Mouse (Mus musculus) hindbrain, embryonic 13.5 days (tissue): Measurements from ENCODE around the gene Snx17. TPM values are rescaled to one million over a fixed set of nuclear protein-coding genes. Genes with fewer than 3 reads are reported as not detected.

Experiments used
- ATAC-seq: fragments of 200-750 bp; cut with Nextera tagmentation; 2 replicates; pipeline ENCODE4 v1.8.0; 2017; ENCODE audit warnings: moderate TSS enrichment; ENCODE audit not compliant: low FRiP score
- H3K27ac ChIP-seq: fragments of 300-500 bp; sonication (generic); 2 replicates; pipeline ENCODE4 v1.5.1; 2015; ENCODE audit warnings: inconsistent platforms, mild to moderate bottlenecking, moderate library complexity
- H3K27me3 ChIP-seq: fragments of 300-500 bp; sonication (generic); 2 replicates; pipeline ENCODE4 v1.6.1; 2015; ENCODE audit warnings: mild to moderate bottlenecking, inconsistent platforms
- H3K36me3 ChIP-seq: fragments of 300-500 bp; sonication (generic); 2 replicates; pipeline ENCODE4 v1.6.1; 2015; ENCODE audit warnings: mild to moderate bottlenecking, inconsistent platforms
- H3K4me1 ChIP-seq: fragments of 300-500 bp; sonication (generic); replicated peaks from 2 replicates; pipeline ENCODE4 v1.6.1; 2015; ENCODE audit warnings: inconsistent platforms
- H3K4me2 ChIP-seq: fragments of 300-500 bp; sonication (generic); 2 replicates; pipeline ENCODE4 v1.6.1; 2015; ENCODE audit warnings: inconsistent platforms, mild to moderate bottlenecking, moderate library complexity
- H3K4me3 ChIP-seq: fragments of 300-500 bp; sonication (generic); 2 replicates; pipeline ENCODE4 v1.5.1; 2015; ENCODE audit warnings: mild to moderate bottlenecking, inconsistent platforms
- H3K9ac ChIP-seq: fragments of 300-500 bp; sonication (generic); 2 replicates; pipeline ENCODE4 v1.6.1; 2015; ENCODE audit warnings: mild to moderate bottlenecking, inconsistent platforms
- H3K9me3 ChIP-seq: fragments of 300-500 bp; sonication (generic); 2 replicates; pipeline ENCODE4 v1.6.1; 2016; ENCODE audit warnings: inconsistent platforms
- WGBS: fragments of 180-500 bp; shearing (Covaris S2); methylation state at CpG from one replicate; pipeline ENCODE4 v1.1.7; 2015; 5-methylcytosine and 5-hydroxymethylcytosine counted together
- polyA plus RNA-seq: library from polyadenylated mRNA; unstranded; fragments of >200 nt; fragmentation: Nextera tagmentation; extraction: Ambion mirVana; gene quantifications from 2 replicates; pipeline ENCODE4 v1.2.1, GENCODE M21; 2015

Gene Snx17
- 126 TPM in 2 replicates for polyA plus RNA-seq

- Histone ChIP-seq H3K9me3 (no peaks in the 10 kb centered on the region), H3K9ac (peak within 1 kb of the TSS; percentile 94), H3K36me3 (peaks cover 67% of the 10 kb centered on the region), H3K4me2 (peak within 1 kb of the TSS; percentile 80), H3K4me1 (peaks cover 26% of the 10 kb centered on the region), H3K4me3 (peak within 1 kb of the TSS; percentile 89), H3K27me3 (no peaks in the 10 kb centered on the region), H3K27ac (peak within 1 kb of the TSS; percentile 89)
- peak; percentile 97 for ATAC-seq
- whole genome bisulfite sequencing, result under 1% methylated on average over 48 of the region's 48 CpGs
Observed at GRCm38 (mm10) chr5:31192939-31193630, at the start of gene Snx17, which contains the start of gene Eif2b4. Snx17 (plus strand) TSS chr5:31193227. Eif2b4 (minus strand) TSS chr5:31193430.

DNA sequence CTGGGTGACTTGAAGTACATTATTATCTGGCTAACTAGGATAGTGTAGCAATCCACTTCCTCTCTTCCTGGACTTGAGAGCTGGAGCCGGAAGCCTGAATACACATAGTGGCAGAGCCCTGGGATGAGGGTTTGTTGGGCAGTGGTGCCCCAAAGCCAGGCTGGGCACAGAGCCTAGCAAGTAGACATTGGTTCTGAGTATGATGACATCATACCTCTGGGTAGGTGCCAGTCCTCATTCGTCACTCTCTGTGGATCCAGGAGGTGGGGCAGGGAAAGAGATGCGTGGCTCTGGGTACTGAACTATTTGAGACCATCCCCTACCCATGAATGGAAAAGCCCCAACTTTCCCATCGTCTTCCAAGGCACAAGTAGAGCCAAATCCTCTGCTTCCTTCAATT is 43.2 kb upstream of the Snx17 start:
- no peak overlapping the region for H3K4me3 ChIP-seq
- no peak overlapping the region for H3K4me2 ChIP-seq
- H3K27ac ChIP-seq, result no peak overlapping the region
- H3K4me1 ChIP-seq, result peaks cover 13% of the 10 kb centered on the region
- no peak for ATAC-seq
- peaks cover 24% of the 10 kb centered on the region for H3K36me3 ChIP-seq
- no peak overlapping the region for H3K9ac ChIP-seq
- 90% methylated on average over 4 of the region's 4 CpGs for WGBS
- H3K27me3 ChIP-seq, result no peaks in the 10 kb centered on the region
- no peaks in the 10 kb centered on the region for H3K9me3 ChIP-seq

GRCm38 (mm10) chr5:31151746-31152145 is 41.3 kb upstream of the Snx17 start:
- H3K9me3 ChIP-seq, result no peaks in the 10 kb centered on the region
- H3K36me3 ChIP-seq, result peaks cover 12% of the 10 kb centered on the region
- no peak overlapping the region for H3K27ac ChIP-seq
- H3K9ac ChIP-seq, result no peak overlapping the region
- H3K4me3 ChIP-seq, result no peak overlapping the region
- no peak for ATAC-seq
- H3K4me1 ChIP-seq, result peaks cover 16% of the 10 kb centered on the region
- H3K27me3 ChIP-seq, result no peaks in the 10 kb centered on the region
- 90% methylated on average over 3 of the region's 3 CpGs for WGBS
- H3K4me2 ChIP-seq, result no peak overlapping the region

DNA sequence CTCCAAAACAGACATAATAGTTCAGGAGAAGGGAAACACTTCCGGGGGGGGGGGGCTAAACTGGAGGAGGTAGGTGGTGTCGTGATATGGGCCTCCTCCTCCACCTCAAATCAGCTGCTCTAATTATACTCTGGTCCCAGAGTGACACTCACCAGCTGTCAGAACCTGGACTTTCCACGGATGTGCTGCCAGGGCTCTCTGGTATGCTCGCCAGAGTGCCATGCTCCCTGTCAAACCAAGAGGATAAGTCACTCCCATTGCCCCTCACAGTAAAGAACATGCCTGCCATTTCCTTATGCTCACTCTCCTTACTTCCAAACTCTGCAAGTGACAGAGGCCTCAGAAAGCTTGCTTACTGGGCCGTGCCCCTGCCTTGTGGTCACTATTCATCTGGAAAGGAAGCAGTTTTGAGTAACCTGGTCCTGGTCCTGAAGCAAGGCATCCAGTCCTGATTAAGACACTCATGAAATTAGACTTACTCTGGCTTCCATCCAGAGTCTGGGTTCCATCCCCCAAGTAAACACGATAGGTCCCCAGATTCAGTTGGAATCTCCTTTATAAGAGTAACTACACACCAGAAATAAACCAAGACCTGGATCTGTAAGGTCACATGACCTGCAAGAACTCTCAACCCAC is 39.4 kb upstream of the Snx17 start:
- Histone ChIP-seq H3K4me1 (peaks cover 16% of the 10 kb centered on the region), H3K4me3 (peak overlapping the region; percentile 65), H3K4me2 (peak overlapping the region; percentile 84), H3K9ac (peak overlapping the region; percentile 85), H3K36me3 (peaks cover 31% of the 10 kb centered on the region), H3K27me3 (no peaks in the 10 kb centered on the region), H3K9me3 (no peaks in the 10 kb centered on the region), H3K27ac (peak overlapping the region; percentile 83)
- WGBS, result 41% methylated on average over 6 of the region's 6 CpGs
- peak; percentile 26; the same call in 1 of the 2 replicates for ATAC-seq

- Histone ChIP-seq H3K27ac (peak within 1 kb of the TSS; percentile 83), H3K4me1 (peaks cover 16% of the 10 kb centered on the region), H3K9ac (peak within 1 kb of the TSS; percentile 85), H3K4me3 (peak within 1 kb of the TSS; percentile 65), H3K9me3 (no peaks in the 10 kb centered on the region), H3K4me2 (peak within 1 kb of the TSS; percentile 84), H3K36me3 (peaks cover 36% of the 10 kb centered on the region), H3K27me3 (no peaks in the 10 kb centered on the region)
- peak; percentile 96 for ATAC-seq
- under 1% methylated on average over 19 of the region's 19 CpGs for WGBS
Observed at GRCm38 (mm10) chr5:31154152-31154553, 38.9 kb upstream of the Snx17 start, which contains the start of gene Mpv17. Mpv17 (minus strand) TSS chr5:31154251.

GRCm38 (mm10) chr5:31162462-31162861 is 30.6 kb upstream of the Snx17 start:
- Histone ChIP-seq H3K9ac (no peak overlapping the region), H3K36me3 (peaks cover 94% of the 10 kb centered on the region), H3K4me2 (no peak overlapping the region), H3K27me3 (no peaks in the 10 kb centered on the region), H3K9me3 (no peaks in the 10 kb centered on the region), H3K4me3 (no peak overlapping the region), H3K4me1 (no peaks in the 10 kb centered on the region), H3K27ac (no peak overlapping the region)
- ATAC-seq, result no peak

GRCm38 (mm10) chr5:31164878-31165277 is 28.1 kb upstream of the Snx17 start:
- Histone ChIP-seq H3K27me3 (no peaks in the 10 kb centered on the region), H3K9me3 (no peaks in the 10 kb centered on the region), H3K36me3 (peaks cover 94% of the 10 kb centered on the region), H3K4me3 (no peak overlapping the region), H3K4me2 (no peak overlapping the region), H3K27ac (no peak overlapping the region), H3K9ac (no peak overlapping the region), H3K4me1 (no peaks in the 10 kb centered on the region)
- WGBS, result 80% methylated on average over 1 of the region's 1 CpGs
- ATAC-seq, result no peak

DNA sequence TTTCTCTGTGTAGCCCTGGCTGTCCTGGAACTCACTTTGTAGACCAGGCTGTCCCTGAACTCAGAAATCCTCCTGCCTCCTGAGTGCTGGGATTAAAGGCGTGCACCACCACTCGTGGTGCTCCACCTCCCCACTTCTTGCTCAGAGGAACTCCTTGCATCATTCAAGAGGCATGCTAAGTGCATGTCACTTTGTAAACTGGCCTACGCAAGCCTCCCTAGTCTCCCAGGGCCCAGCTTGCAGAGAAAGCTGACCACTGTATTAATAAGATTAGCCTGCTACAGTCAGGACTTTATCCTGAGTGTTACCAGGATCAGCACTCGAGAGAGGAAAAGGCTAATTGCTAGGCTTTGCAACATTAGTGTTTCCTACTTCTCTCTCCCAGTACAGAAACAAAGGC is 24.4 kb upstream of the Snx17 start:
- no peak for ATAC-seq
- no peak overlapping the region for H3K9ac ChIP-seq
- no peak overlapping the region for H3K27ac ChIP-seq
- no peak overlapping the region for H3K4me3 ChIP-seq
- no peaks in the 10 kb centered on the region for H3K4me1 ChIP-seq
- 89% methylated on average over 4 of the region's 4 CpGs for WGBS
- no peaks in the 10 kb centered on the region for H3K27me3 ChIP-seq
- H3K36me3 ChIP-seq, result peaks cover 96% of the 10 kb centered on the region
- H3K9me3 ChIP-seq, result no peaks in the 10 kb centered on the region
- H3K4me2 ChIP-seq, result no peak overlapping the region

GRCm38 (mm10) chr5:31179301-31179765 is 13.7 kb upstream of the Snx17 start:
- no peaks in the 10 kb centered on the region for H3K9me3 ChIP-seq
- no peaks in the 10 kb centered on the region for H3K27me3 ChIP-seq
- peak overlapping the region; percentile 88 for H3K9ac ChIP-seq
- peak; percentile 85 for ATAC-seq
- H3K4me2 ChIP-seq, result peak overlapping the region; percentile 93
- H3K4me3 ChIP-seq, result peak overlapping the region; percentile 70
- WGBS, result 2% methylated on average over 25 of the region's 25 CpGs
- H3K36me3 ChIP-seq, result peaks cover 9% of the 10 kb centered on the region
- H3K4me1 ChIP-seq, result peaks cover 28% of the 10 kb centered on the region
- peak overlapping the region; percentile 94 for H3K27ac ChIP-seq

DNA sequence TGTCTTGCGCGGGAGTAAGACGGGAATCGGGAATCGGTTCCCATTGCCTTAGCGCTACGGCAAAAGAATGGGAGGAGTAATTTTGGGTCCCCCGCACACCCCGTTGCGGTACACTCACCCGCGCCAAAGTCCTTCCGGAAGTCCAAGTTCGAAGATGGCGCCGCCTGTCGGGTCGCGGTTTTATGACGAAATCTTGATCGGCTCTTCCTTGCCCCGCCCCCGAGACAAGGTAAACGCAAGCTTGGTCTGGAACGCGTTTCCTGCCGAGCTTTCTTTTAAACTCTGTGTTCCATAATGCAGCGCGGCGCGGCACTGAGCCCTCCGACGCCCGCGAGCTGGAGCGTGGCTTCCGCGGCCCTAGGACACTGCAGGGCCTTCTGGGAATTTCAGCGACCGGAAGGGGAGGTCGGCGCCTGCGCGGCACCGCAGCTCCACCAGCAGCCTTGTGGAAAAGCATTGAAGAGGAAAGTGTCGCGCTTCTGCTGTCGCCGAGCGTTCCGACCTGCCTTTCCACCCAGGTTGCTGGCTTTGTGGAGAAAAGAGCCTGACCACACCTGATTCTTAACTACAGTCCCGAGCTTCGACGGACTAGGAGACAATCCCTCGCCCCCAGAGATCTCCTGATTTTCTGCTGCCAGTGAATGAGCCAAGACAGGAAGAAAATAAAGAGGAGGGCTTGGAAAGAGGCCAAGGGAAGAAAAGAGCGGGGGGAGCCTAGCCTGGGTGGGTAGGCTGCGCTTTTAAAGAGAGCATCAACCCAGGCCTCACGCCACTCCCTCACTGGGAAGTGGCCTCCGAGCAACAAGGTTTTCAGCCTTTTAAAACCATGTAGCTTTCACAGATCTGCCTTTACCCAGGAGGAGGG is 13.0 kb upstream of the Snx17 start, which contains the start of the genes Gm29609 and Gtf3c2:
Gene Gm29609 (minus strand): TSS at position 146 of the 865 bp plus-strand sequence.
Gene Gtf3c2 (minus strand): TSS at position 379 of the 865 bp plus-strand sequence.
- ATAC-seq, result peak; percentile 99
- H3K27ac ChIP-seq, result peak within 1 kb of the TSS; percentile 94
- peaks cover 5% of the 10 kb centered on the region; the same call in 1 of the 2 replicates for H3K36me3 ChIP-seq
- H3K27me3 ChIP-seq, result no peaks in the 10 kb centered on the region
- H3K4me1 ChIP-seq, result peaks cover 28% of the 10 kb centered on the region
- H3K9ac ChIP-seq, result peak within 1 kb of the TSS; percentile 88
- under 1% methylated on average over 59 of the region's 59 CpGs for WGBS
- peak within 1 kb of the TSS; percentile 93 for H3K4me2 ChIP-seq
- no peaks in the 10 kb centered on the region for H3K9me3 ChIP-seq
- H3K4me3 ChIP-seq, result peak within 1 kb of the TSS; percentile 70

GRCm38 (mm10) chr5:31181183-31181770 is 11.8 kb upstream of the Snx17 start:
- no peak for ATAC-seq
- WGBS, result 95% methylated on average over 9 of the region's 9 CpGs
- H3K4me3 ChIP-seq, result no peak overlapping the region
- no peak overlapping the region for H3K4me2 ChIP-seq
- H3K36me3 ChIP-seq, result 0 out of 2 replicates have a peak, but pooled peaks cover 4% of the 10 kb centered on the region
- no peaks in the 10 kb centered on the region for H3K9me3 ChIP-seq
- H3K9ac ChIP-seq, result no peak overlapping the region
- peaks cover 28% of the 10 kb centered on the region for H3K4me1 ChIP-seq
- no peak overlapping the region for H3K27ac ChIP-seq
- H3K27me3 ChIP-seq, result no peaks in the 10 kb centered on the region
